Mouse (Mus musculus) thymus, adult 18-20 months (tissue): ENCODE measurements around the gene Mmrn1.
"Not testable (repeated sequence)": the region's sequence is repeated elsewhere in the genome, so short reads cannot be mapped to it uniquely, and the experiment has no call there.

Experiments
- DNase-seq, 2 experiments: peaks; one replicate each; pipeline ENCODE4 v3.0.0; 2022; ENCODE audit warnings: mixed read lengths in 2 of 2

Mmrn1 gene

DNA sequence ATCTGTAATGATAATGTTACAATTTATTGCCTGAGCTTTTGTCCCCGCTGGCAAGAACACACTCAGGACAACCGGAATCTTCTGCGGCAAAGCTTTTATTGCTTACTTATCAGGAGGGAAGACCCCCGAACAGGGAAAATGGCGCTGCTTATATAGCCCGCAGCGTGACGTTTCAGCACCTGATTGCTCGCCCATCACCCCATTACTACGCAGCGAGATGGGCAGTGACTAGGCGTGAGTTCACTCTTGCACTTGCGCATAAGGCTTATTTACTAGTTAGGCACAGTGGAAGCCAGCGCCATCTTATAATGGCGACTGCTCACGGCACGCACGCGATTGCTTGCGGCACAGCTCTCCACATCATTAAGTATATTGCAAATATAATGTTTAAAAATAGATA lies at the start of gene Mmrn1:
Gene Mmrn1, plus strand, starts transcription at position 301 of the 400 bp plus-strand sequence.
- not testable (repeated sequence) for DNase-seq

DNA sequence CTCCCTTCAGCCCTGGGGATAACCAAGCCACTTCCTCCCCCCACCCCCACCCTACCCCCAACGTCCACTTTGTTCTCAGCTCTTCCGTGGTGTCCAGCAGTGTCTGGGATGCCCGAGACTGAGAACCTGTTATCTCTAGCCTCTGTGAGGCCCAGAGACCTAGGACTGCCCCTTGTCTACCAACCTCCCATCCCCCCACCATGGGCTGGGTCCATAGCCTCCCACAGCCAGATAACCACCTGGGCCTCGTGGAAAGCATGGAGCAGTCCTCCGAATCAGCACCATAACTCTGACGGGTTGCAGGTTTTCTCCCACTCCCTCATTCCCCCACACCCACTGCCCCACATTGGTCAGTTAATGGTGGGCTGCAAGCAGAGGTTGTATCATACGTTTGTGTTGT lies 44.4 kb upstream of the Mmrn1 start:
- DNase-seq = no peak

DNA sequence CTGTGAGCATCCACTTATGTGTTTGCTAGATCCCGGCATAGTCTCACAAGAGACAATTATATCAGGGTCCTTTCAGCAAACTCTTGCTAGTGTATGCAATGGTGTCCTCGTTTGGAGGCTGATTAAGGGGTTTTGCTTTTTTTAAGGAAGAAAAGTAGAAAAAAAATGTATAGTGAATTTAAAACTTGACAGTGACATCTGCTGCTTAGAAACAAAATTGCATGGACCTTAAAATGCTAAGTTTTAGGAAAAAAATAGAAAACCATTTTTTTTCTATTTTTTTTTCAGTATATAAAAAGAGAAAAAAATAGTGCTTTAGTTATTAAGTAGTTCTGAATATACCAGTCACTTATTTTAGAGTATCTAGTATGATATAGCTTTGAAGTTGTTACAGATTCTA lies 43.2 kb upstream of the Mmrn1 start:
- DNase-seq = no peak

DNA sequence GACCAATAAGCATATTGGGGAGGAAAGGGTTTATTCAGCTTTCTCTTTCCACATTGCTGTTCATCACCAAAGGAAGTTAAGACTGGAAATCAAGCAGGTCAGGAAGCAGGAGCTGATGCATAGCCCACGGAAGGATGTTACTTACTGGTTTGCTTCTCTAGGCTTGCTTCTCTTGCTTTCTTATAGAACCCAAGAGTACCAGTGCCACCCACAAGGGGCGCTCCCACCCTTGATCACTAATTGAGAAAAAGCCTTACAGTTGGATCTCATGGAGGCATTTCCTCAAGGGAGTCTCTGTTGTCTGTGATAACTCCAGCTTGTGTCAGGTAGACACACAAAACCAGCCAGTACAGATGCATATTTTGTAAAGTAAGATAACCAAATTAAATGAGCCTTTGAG lies 17.5 kb upstream of the Mmrn1 start:
- no peak for DNase-seq

DNA sequence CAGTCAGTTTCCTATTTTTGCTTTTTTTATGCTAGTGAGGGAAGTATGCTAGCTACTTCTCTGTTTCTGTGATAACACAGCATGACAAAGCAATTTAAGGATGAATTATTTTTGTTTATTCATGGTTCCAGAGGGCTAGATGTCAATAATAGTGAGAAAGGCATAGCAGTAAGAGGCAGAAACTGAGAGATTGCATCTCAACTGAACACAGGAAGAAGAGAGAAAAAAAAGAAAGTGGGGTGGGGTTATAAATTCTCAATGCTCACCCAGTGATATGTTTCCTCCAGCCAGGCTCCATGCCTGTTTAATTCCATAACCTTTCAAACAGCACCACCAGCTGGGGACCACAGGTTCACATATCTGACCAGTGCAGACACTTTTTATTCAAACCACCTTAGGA lies 6.6 kb downstream of the Mmrn1 start:
- no peak for DNase-seq

DNA sequence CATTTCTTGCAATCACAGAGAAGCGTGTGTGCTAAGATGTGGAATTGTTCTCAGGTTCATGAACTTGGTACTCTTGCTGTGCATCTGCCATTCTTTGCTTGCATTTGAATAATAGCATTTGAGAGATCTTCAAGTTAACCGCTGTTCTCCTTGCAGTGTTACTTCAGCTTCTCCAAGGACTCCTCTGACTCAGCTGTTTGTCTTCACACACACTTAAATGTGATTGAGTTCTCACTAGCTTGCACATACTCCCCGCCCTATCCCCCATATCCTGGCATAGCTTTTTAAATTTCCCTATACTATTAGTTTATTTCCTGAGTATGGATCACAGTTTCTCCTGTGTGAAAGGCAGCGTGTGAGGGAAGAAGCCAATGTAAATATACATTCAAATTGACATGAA lies 10.1 kb downstream of the Mmrn1 start:
- no peak for DNase-seq

DNA sequence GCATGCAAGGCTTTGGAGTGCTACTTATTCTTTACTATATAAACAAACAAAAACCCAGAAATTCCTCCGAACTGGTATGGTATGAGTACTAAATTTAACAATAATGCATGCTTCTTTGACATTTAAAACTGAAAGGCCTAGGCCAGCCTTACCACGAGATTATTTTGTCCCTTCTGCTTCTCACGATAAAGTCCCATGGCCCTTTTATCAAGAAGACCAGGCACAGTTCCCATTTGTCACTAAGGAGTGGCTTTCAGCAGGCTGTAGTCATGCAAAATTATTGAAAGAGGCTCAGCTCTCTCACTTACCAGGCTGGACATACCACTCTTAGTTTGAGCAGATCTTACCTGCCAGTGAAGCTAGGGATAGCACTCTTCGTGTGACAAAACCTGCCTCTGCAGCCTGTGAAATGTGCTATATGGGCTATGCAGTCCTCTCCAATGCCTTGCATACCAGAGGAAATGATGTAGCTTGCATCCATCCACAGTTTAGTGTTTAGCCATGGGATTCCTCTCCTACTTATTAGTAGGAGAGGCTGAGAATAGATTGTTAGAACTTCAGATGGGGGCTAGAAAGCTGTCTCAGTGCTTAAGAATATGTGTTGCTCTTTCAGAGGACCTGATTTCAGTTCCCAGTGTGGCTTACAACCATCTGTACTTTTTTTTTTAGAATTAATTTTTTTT lies 10.8 kb downstream of the Mmrn1 start:
- no peak for DNase-seq

DNA sequence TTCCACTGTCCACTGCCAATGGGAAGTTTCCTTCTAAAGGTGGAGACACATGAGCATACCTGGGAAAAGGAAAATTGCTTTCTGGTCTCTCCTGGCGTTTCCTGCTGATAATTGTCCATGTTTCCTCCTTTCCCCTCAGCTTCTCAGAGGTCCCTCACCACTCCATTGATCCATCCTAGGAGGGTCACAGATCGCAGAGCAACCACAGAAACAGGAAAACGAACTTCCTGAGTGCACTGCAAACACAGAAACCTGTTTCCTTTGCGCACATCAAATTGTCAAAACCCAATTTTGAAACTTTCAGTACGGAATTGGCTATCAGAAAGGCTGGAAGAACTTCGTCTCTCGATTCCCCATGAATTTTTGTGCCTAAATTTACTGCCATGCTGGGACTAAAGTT lies 19.4 kb downstream of the Mmrn1 start:
- no peak for DNase-seq

DNA sequence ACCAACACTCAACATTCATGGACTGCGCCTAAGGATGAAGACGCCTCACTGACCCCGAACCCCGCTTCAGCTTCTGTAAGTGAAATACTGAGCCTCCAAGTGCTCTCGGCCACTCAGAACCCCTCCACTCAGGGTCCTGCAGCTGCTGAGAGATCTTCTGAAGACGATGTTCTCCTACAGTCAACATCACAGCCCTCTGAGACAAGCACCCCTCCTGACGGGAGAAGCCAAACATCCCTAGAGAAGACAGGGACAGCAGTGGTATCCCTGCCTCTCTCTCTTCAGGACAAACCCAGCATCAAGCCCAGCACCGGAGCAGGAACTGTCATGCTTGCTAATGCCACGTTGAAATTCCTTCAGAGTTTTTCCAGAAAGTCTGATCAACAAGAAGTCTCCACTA lies 19.8 kb downstream of the Mmrn1 start:
- DNase-seq = no peak

DNA sequence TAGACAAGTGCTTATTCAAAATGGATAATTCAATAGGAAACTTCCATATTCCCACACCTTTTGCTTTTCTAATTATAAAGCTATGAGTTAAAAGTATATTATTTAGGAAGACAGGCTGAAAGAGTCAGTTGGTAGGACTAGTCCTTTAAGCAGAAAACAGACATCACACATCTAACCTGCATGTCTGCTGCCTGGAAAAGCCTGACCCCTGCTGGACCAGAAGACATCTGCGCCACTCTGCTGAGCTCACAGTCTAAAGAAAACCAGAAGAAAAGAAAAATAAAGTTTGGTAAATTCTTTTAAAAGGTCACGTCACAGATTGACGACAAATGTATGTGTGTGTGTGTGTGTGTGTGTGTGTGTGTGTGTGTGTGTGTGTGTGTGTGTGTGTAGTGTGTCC lies 25.6 kb downstream of the Mmrn1 start:
- no peak for DNase-seq

DNA sequence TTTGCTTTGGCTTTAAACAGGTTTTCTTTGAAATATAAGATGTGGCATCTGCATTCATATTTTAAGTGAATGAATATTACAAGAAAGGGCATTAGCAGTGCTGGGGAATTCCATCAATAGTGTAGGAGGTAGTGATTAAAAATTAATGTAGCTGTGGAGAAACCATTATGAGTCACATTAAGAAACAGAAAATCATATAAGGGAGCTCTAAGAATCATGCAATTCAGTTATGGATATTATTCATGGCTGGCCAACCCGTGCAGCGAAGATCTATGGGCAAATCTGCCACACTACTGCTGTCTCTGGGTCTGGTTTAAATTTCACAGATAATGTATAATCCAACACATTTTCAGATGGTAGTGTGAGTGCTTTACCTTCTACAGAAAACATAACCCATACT lies 36.5 kb downstream of the Mmrn1 start:
- DNase-seq = no peak

DNA sequence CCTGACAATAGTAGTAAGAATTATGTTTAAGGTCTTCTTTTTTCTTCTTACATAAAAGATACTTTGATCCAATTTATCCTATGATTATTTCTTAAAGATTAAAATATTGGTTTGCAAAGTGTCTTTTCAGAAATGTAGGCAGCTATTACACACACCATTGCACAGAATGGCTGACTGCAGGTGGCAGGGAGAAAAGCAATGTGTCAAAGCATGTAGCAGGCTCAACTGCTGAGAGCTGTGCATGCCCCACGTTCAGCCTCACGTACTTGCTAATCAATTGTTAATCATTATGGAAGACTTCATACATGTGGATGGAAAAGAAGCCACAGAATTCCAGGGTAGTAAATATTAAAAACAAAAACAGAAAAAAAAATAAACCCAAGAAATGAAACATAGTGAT lies 37.1 kb downstream of the Mmrn1 start:
- no peak for DNase-seq

DNA sequence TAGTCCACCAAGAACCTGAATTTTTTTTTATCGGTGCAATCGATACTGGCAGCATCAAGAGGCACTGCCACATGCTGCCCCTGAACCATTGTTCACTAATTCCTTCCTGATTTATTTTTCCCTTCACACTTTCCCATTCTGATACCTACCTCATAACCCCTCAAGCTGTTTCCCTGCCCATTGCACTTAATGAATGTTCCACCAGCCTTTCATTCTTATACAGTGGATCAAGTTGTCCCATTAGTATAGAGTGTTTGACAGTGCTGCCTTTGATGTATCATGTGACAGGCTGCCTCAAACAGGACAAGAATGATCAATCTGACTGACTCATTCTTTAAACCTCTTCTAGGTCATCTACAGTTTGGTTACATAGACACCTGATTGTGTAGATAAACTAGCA lies 37.9 kb downstream of the Mmrn1 start:
- DNase-seq = no peak

DNA sequence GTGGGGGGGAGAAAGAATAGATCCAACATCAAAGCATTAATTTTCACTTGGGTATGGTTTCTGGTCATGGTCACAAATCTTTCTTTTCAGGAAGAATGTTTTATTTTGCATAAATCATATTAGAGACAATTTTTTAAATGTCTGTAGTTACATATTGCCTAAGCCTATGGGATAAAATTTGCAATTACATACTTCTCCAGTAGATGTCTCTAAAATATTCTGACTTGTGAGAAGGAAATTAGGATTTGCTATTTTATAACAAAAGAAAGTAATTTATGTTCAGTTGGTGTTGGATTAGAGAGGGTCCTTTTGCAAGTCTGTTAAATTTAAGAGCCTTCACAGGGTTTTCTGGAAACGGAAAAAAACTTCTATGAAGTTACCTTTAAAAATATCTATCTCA lies 39.0 kb downstream of the Mmrn1 start:
- DNase-seq = no peak

DNA sequence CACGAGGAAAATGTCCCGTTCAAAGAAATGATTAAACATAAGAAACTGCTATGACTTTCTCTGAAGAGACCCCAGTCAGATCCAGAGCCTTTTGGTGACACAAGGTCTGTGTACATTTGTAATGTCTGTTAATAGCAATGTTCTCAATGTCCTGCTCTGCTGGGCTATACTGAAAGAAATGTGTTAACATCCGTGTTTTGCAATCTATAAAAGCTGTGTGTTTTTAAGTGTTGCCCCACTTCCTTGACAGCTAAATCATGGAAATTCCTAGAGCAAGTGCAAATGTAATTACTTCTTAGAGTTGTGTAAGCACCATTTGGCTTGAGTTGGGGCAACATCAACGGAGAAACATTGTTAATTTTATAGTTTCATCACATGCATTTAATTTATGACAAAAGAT lies 42.2 kb downstream of the Mmrn1 start:
- DNase-seq = no peak

DNA sequence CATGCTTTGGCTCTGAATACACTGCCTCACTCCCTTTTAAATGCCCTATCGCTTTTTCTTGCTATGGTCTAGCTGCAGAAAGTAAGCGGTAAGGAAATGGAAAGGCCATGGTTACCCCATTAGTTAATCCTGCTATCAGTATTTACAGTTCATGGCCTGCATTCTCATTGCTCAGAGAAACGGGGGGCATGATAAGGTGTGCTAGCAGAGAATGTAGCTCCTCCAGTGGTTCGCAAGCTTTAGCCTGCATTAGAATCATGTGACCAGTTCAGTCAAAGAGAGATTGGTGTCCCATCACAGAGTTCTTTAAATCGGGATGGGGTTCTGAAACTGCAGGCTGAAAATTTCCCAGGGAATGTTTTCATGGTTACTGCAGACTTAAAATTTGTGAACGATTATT lies 44.6 kb downstream of the Mmrn1 start:
- DNase-seq = no peak

DNA sequence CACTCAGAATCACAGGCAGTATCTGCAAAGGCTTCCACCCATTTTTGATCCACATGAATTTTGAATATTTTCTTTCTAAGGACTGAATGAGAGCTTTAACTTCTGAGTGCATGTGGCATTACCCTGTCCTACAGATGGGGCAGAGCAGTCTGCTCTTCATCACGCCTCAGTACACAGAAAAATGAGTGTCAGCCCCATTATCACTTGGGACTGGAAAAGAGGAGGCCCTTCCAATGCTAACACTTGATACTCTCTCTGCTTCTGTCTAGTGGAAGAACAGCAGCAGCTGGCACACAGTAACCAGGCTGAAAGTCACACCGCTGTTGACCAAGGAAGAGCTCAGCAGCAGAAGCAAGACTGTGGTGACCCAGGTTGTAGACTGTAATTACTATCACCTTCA lies 46.0 kb downstream of the Mmrn1 start:
- no peak for DNase-seq

DNA sequence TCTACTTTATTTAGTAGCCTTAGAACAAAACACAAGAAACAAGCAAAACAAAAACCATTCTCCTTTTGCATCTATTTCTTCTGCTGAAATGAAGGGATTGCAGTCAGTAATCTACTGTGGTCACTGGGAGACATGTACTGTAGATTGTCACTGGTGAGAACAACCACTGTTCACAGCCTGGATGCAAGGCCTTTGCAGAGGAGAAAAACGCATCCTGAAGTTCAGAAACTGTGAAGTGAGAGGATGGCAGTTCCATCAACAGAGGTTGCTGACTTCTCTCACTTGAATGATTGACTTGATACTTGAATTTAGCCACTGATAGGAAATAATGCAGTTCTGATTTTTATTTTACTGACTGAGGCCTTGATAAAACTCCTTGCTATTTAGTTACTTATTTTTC lies 53.8 kb downstream of the Mmrn1 start:
- DNase-seq = no peak

DNA sequence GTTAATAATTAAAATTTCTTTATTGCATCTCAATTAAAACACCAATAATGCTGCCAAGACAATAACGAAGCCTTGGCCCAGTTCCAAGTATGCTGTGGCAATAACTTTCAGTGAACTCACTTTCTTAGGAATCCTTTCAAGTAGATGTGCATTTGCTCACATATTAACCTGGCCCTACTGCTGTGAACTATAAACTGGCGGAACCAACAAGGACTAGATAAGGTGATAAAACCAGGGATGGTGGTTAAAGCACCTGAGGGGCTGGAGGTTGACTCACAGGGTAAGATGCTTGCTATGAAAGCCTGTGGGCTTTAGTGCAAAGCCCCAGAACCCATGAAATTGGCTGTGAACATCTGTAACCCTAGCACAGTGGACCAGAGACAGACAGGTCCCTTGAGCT lies 54.3 kb downstream of the Mmrn1 start:
- no peak for DNase-seq

DNA sequence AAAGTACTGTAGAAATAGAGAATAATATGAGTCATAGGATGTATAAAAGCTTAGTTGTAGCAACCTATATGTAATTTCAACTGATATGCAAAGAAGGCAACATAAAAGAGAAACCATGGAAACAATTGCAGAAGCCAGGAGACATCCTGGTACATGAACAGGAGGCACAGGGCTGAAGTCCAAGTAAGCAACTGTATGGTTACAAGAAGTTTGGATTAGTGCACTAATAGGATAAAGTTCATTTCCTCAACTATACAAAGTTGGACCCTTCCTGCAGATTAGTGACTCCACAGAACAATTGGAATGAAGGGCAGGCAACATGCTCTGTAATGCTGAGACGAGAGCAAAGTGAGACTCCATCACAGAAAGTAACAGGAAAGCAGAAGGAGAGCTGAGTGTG lies 59.6 kb downstream of the Mmrn1 start:
- no peak for DNase-seq

DNA sequence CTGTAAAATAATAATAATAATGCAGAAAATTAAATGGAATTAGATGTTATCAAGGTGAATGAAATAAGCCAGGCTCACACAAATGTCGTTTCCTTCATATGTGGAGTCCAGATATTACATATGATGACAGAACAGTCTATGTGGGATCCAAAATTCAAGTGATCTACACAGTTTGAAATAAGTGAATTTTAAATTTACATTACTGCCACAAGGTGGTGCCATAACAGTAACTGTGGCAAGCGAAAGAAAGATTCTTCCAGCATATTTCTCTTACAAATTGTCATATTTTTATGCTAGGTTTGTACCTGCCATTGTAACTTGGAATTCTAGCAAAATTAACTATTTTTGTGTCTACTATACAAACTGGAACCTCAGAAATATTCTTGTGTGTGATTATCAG lies 61.1 kb downstream of the Mmrn1 start:
- no peak for DNase-seq

DNA sequence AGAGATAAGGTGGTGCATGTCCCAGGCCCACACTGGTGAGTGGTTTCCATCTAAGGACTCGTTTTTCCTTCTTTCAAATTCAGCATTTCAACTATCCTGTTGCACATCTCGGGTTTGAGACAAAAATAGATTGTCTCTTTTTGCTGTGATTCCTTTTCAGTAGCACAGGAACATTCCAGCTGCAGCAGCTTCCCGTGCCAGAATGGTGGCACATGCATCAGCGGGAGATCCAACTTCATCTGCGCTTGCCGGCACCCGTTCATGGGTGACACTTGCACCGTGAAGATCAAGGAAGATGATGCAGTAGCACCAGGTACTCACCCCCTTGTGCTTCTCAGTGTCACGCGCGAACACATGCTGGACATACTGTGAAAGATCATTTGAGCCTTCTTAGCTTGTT lies 62.1 kb downstream of the Mmrn1 start:
- DNase-seq = no peak

DNA sequence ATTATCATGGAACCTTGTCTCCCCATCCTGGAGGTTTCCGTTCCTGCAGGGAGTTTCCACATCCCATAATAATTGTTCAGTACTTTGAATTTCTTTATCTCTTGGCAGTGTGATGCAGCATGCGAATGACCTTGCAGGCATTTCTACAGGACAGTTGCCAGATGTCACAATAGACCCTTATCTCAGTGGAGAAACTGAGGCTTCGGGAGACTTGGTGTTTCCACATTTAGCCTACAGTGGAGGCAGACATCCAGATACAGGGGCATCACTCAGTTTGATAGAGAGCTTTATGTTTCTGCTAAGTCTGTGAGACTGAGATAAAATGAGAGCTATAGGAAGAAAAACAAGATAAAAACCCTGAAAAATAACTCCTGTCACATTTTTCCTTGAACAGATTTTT lies 63.0 kb downstream of the Mmrn1 start:
- DNase-seq = no peak

DNA sequence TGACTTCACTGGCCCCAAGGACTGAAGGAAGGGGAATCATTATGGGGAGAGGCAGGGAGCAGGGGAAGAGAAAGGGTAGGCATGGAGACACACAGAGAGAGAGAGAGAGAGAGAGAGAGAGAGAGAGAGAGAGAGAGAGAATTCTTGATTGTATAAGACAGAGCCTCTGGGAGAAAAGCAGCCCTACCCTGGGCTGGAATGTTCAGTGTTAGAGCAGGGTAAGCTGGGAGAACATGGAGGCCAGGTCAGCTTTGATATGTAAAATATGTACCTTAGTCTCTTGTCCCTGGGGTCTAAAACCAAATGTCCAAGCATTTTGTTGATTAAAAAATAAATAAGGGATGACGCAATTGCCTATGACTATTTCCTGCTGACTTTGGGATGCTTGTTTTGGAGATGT lies 67.6 kb downstream of the Mmrn1 start:
- no peak for DNase-seq

DNA sequence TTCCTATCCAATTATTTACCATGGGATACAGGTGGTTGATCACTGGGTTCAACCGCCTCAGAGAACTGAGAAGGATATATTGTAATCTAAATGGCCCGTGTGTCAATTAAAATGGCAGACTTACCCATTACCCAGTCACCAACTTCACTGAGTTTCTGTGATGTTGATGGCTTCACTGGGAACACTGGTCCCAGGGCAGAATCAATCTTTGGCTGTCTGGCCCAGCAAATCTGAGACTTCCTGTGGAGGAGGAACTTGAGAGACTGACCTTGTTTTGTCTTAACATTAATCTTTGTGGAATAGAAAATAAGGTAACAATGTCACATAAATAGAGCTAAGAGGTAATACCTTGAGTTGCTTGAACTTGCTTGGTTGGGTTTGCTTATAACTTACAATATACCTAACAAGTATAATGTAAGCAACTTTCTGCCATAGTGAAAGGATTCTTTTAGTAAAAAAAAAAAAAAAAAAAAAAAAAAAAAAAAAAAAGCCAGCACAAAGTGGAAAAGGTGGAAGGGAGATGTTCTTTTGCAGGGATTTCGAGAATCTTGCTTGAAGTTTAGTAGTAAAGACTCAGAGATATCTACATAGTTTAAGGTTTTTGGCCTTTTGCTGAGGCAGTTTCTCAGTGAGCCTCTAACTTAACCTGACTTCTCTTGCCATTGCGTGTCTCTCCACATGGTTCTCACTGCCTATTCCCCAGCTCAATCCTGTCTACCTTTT lies 68.8 kb downstream of the Mmrn1 start:
- DNase-seq = no peak
